Mouse (Mus musculus) layer of hippocampus, adult 8-10 months (tissue): Measurements from ENCODE around the gene Cd37. TPM values are rescaled to one million over a fixed set of nuclear protein-coding genes. Genes with fewer than 3 reads are reported as not detected.

ENCODE experiments used
- DNase-seq, 2 experiments: peaks; one replicate each; pipeline ENCODE4 v3.0.0; 2022; ENCODE audit warnings: low spot score in 2 of 2
- total RNA-seq, 4 experiments: library from RNA; stranded (reverse); gene quantifications; 2 replicates each; pipeline ENCODE4 v1.2.4; 2022

The Cd37 gene
- total RNA-seq, 4 experiments from 2014 or later, result 6.3 to 34.1 (median 18.1) TPM

DNA sequence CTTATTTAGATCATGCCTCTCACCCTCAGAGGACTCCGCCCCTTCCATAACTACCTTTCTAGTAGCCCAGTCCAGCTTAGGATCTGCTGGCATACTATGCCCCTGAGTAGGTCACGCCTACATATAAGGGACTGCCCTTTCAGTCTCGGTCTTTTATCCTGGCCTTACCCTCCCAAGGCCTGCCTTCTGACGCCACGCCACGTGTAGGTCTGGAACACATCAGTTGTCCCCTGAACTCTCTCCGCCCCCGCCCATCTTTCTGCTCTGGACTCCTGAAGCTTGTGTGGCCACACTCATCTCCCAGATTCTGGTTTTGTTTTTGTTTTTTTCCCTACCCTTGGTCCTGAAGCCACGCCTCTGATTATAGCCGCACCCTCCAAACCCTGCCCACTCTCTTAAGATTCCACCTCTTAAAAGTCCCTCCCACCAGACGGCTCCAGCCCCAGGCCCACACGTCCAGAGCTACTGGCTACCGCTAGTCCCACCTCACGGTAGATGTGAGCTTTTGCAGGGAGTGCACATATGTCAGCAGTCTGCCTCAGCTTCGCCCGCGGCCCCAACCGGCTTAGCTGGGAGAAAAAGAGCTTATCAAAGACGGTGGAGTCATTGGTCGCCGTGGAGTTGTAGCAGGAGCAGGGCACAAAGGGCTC, 3.9 kb downstream of the Cd37 start:
- no peak for DNase-seq

DNA sequence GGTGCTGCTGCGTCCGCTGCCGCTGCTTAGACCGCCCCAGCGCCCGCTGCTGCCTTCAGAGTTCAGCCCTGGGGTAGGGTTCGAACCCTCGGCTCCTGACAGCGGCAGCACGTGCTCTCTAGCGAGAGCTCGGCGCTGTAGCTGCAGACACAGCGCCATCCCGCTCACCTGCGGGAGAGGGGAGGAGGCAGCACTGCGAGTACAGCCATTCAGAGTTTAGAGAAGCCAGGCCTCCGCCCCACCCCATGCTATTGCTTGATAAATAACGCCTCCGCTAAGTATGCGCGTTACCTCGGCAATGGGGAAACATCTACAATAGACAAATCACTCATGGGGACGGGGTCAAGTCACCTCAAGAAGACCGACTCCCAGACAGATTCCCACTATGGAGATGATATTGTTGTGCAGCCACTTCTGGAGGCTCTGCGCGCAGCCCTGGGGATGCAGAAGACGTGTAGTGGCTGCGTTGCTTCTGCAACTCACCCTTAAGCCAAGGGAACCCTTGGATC, 4.5 kb downstream of the Cd37 start:
- DNase-seq, result peak in 1 of 2 experiments; percentile 34

DNA sequence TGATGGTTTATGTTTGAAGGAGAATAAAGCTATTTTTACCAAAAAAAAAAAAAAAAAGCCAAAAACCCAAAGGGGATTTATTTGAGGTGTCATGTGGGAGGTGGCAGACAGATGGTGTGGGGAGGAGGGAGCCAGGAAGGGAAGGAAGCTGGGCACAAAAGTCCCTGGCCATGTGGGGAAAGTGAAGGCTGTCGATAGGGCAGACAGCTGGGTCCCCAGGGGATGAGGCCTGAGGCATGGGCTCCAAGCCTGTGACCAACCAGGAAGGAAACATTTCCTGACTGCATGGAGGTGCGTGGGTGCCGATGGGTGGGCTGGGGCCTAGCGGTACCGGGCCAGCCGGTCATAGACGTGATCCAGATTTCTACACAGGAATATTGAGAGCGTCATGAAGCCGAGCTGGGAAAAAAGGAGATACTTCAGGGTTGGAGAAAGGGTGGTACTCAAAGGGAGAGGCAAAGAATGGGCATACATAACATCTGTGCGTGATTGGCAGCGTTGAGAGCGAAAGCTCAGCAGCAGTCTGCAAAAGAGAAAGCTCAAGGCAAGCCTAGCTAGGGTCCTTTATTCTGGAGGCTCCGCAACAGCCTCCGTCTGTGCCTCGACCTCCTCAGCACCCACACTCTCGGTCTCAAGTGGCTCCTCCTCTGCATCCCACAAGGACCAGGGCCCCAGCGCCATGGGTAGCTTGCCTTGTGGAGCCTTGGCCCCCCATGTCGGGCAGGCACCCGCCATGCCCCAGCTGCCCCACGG, 5.2 kb downstream of the Cd37 start:
- DNase-seq, result peak; percentile 75 to 79

DNA sequence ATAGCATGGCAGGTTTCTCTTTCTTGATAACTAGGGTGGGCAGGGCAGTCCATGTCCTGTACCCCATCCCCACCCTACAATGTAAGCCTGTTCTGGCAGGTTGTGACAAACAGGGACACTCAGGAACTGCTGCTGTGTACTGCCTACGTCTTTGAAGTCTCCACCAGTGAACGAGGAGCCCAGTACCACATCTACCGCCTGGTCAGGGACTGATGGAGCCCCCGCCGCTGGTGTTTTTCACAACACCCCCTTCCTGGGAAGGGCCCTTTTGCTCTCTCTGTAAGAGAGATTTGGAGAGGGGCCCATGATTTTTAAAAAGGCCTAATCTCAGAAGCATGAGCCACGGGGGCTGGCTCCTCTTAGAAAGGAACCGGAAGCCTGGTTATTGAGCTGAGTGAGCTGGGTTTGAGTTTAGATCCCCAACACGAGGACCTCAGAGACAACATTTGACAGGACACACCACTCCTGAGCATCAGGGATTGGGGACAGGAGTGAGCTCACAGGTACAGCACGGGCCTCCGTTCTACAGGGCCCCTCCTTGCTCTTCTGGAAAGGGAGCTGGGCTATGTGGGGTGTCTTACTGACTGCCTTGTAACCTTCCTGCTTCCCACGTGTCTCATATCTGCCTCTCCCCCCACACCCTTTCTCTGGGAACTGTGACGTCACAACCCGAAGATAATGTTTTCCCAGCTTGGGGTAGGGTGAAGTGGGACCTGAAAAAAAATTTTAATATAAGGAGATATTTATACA, 6.0 kb downstream of the Cd37 start:
- peak in 1 of 2 experiments; percentile 28 for DNase-seq

DNA sequence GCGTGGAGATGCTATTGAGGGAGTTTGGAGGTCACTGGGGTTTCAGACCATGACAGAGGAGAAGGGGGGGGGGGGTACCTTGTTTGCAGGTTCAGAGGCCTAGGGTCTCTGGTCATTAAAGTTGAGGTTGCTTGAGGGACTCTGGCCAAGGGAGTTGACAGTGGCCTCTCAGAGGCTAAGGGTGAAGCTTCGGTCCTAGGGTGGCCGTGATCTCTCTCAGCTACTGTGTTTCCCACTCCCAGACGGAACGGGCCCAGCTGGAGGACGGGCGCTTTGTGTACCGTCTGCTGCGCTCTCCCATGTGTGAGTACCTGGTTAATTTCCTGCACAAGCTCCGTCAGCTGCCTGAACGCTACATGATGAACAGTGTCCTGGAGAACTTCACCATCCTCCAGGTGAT, 7.0 kb downstream of the Cd37 start:
- DNase-seq, result no peak

DNA sequence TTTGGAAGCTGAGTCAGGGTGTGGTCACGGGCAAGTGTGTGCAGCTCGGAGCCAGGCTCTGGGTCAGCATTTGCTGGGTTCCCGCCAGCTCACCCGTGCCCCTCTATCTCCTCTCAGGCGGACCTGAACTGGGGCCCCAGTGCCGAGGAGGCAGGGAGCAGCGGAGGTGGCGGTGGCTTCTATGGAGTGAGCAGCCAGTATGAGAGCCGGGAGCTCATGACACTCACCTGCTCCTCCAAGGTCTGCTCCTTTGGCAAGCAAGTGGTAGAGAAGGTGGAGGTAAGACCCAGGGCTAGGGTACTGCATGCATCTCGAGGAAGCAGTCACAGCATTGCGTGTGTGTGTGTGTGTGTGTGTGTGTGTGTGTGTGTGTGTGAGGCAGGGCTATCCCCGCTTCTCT, 7.7 kb downstream of the Cd37 start:
- DNase-seq, result no peak

DNA sequence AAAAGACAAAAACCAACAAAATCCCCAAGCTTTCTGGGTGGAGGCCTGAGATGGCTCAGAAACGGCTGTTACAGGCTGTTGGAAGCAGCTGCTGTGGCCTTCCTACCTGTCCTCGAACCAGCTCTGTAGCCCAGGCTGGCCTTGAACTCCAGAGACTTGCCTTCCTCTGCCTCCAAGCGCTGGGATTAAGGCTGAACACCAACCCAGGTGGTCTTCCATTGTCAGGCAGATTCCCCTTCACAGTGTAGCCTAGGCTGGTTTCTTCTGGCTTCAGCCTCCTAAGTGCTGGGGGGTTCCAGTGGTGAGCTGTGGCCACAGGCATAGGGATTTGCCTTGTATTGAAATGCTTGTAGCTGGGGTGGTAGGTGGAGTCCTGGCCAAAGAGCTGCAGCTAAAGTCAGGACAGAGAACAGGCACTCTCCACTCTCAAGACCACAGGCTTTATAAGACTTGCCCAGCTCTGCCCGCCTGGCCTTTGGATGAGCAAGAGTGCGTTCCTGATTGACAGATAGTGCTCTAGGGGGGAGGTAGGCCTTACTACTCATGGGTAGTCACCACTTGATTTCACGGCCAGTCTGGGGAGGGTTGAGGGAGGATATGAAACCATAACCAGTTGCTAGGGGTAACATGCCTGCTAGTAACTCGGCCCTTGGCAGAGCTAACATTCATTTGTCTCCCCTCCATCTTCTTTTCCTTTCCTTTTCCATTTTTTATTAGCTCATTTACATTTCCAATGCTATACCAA, 9.3 kb downstream of the Cd37 start:
- no peak for DNase-seq

DNA sequence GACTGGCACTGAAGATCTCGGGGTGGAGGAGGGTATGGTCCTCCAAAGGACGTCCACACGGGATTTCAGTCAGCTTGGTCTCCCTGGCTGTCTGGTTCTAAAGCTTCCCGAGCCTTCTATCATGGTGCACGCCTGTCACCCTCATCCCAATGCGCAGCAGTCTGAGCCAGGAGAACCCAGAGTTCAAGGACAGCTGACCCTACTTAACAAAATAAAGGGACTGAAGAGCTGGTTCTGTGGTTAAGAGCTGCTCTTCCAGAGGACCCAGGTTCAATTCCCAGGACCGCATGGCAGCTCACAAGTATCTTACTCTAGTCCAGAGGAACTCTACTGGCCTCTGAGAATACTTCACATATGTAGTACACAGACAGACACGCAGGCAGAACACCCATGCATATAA, 9.9 kb downstream of the Cd37 start:
- DNase-seq, result no peak

DNA sequence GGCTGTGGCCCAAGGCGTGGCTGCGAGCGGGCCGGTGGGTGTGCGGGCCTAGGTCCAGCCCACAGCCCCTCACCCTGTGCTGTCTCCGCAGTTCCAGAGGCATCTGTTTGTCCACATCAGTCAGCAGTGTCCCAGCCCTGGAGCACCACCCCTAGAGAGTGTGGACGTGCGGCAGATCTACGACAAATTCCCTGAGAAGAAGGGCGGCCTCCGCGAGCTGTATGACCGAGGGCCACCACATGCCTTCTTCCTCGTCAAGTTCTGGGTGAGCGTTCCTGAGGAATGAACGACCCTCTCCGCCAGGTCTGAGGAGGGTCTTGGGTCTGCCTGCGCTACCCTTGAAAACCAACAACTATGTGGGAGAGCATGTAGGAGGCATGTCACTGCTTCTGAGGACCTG, 10.4 kb downstream of the Cd37 start:
- no peak for DNase-seq

DNA sequence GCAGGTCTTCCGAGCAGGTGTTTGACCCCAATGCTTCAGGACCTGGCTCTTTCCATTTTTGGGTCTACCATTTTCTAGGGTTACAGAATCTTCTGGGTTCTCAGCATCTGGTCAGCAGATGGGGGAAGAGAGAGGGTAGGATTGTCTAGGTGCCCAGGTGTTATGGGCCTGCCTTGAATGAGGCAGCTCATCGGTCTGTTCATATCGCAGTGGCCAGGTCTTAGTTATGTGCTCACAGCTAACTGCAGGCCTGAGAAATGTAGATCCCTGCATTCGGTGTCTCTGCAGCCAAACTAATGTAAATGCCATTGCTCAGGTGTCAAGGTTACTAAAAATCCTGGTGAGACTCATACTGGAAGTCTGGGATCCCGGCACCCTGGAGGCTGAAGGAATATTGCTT, 12.5 kb downstream of the Cd37 start:
- no peak for DNase-seq

DNA sequence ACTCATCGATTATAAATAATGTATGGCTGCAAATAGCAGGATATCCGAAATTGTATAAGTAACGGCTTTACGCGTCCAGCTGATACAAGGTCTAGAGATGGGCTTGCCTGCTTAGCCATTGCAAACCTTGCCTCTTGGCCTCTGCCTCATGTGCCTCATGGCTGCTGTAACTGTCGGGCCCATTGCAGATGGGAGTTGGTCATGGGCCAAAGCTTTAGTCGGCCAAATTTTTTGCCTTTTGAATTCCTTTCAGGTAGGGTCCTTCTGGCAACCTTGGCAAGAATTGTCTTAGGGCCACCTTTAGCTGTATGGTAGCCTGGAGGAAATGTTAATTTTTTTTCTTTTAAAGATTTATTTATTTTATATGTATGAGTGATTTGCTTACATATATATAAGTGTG, 14.1 kb downstream of the Cd37 start:
- no peak for DNase-seq

DNA sequence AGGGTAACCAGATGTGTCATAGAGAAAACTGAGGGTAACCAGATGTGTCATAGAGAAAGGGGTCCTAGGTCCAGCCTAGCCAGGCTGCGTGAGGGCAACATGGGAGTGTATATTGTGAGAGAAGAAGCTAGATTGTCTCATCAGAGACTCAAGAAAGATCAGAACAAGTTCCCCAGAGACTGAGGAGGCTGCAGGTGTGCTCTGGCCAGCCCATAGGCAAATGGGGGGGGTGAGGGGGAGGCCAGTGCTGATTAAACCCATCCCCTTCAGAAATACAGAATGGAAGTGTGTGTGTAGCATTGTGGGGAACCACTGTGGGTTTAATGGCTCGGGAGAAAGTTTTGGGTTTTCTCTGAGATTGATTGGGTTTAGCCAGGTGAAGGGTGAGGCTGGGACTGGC, 17.2 kb downstream of the Cd37 start:
- no peak for DNase-seq

DNA sequence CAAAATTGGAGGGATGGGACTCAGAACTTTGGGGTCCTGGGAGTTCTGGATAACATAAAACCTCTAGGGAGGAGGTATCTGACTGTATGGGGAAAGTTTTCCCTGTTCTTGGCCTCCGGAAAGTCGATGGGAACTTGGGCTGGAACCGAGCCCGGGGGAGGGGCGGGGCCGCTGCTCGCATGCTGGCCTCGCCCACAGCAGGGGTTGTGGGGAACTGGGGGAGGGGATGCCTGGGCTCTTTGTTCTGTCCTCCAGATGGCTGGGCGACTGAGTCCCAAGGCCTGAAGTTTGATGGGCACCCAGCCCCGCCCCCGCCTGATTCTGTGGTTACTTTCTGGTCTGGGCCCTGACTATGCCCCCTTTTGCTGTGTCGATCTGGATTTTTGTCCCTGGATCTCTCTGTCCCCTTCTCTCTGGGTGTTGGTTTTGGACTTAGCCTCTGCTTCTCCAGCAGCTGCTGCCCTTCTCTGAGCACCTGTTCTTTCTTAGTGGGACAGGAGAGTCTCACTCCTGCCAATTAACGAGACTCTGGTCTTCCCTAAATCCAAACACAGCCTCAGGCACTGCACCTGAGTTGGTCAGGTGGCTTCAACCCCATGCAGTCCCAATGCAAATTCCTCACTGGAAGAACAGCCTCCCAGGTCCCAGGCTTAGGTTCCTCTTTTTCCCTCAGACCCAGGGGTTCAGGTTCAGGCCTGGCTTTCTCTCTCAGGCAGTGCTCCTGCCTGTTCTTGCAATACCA, 22.3 kb downstream of the Cd37 start:
- DNase-seq, result no peak

DNA sequence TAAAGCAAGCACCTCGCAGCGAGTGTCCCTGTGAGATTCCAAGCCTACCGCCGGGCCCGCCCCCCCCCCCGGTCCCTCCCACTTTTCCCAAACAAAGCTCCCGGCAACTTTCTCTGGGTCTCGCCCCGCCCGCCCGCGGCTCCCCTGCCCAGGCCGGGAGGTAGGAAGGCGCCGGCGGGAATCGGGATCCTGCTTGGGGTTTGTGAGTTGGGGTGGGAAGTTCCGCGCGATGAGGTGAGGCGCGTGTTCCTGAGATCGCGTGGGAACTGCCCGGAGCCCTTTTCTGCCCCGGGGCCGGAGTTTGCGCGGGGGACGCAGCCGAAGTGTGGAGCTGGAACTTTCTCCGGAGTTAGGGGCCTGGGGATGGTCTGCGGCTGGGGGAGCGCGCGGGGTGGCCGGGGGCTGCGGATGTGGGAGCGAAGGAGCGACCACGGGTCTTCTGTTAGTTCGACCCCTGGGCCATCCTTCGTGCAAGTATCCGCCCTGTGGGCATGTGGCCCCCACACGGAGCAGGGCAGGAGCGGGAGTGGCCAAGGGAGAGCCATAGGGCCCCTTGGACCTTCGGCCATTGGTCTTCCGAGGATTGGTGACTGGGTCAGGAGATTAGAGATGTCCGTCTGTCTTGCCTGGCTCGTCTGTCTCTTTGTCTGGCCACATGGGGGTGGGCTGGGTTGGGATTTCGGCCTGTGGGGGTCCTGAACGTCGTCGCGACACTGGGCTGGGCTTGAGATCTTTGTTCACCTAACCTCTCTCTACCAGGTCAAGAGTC, 23.1 kb downstream of the Cd37 start, which contains the start of gene Tead2:
Gene Tead2, plus strand, starts transcription at position 81 of the 769 bp plus-strand sequence.
- DNase-seq, result no peak

DNA sequence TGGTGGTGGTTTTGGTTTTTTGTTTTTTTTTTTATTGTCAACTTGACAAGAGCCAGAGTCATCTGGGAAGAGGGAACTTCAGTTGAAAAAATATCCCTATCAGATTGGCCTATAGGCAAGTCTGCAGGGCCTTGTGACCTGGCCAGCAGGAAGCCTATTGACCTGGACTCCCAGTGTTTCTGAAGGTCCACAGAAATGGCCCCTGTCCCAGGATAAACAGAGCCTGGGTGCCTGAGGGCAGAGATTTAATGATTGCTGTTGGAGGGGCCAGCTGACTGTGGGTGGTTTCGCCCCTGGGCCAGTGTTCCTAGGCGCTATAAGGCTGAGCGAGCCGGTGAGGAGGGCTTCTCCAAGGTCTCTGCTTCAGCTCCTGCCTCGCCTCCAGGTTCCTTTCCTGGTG, 25.2 kb downstream of the Cd37 start:
- no peak for DNase-seq

DNA sequence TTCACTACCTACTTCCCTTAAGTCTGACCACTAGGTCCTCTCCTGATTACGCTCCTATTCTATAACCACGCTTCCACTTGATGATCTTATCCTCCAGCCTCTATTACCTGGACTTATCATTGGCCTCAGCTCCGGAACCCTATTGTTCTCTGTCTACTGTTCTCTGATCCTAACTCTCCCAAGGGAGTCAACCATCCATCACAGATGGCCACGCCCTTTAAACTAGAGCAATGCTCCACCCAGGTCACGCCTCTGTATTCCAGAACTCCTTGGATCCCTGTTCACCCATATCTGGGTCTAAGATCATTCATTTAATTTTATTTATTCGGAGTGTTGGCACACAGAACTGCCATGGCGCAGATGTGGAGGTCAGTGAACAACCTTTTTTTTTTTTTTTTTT, 26.6 kb downstream of the Cd37 start:
- no peak for DNase-seq

DNA sequence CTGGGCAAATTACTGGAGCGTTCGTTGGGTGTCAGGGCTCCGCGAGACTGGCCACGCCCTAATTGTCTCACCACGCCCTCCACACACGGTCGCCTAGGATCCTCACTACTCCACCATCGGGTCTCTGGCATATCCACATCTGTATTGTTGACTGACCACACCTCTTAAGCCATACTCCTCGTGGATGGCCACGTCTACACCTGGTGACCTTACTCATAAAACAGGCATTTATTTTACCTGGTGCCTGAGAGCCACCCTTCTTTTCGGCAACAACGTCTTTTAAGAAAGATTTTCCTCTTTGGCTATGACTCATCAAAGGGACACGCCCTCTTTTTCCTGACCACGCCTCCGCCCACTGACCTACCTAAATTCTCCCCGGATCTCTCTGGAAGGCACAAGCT, 27.1 kb downstream of the Cd37 start, which contains the start of gene Dkkl1:
Gene Dkkl1, minus strand, starts transcription at position 297 of the 401 bp plus-strand sequence.
- DNase-seq, result no peak

DNA sequence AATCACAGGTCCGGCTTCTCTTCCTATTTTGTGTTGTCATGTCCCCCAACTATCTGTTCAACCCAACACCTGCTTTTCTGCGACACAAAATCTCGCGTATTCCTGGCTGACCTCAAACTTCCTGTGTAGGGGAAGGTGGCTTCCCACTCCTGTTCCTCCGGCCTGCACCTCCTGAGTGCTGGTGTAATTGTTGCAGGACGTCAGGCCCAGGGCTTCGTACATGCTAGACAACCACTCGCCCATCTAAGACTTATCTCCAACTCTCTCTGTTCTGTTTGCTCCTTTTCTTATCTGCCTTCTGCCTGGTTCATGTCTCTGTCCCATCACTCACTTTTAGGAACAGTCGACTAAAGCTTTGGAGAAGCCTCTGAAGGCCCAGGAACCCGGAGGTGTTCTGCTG, 27.8 kb downstream of the Cd37 start:
- DNase-seq, result no peak

DNA sequence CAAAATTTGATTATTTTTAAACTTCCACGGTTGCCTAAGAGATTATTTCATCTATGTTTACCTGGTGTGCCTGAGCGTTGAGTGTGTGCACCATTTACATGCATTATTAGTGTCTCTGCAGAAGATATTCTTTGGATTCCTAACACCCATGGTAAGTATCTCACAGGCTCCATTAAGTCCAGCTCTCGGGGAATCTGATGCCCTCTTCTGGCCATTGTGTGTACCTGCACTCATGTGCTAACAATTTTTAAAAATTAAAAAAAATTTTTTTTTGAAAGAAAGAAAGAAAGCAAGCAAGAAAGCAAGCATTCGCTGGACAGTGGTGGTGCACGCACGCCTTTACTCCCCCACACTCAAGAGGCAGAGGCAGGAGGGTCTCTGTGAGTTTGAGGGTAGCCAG, 30.7 kb downstream of the Cd37 start:
- no peak for DNase-seq
